Mouse (Mus musculus) kidney, embryonic 15.5 days (tissue): ENCODE data around the gene Tbata. TPM values are rescaled to one million over a fixed set of nuclear protein-coding genes. Genes with fewer than 3 reads are reported as not detected.
A peak's percentile ranks its signal among the peaks of the same experiment; 100 is the strongest.

Experiments
- ATAC-seq: fragments of 200-750 bp; cut with Nextera tagmentation; replicated peaks from 2 replicates; pipeline ENCODE4 v1.8.0; 2017; ENCODE audit warnings: moderate TSS enrichment; ENCODE audit not compliant: low FRiP score
- H3K27ac ChIP-seq: fragments of 300-500 bp; sonication (generic); 2 replicates; pipeline ENCODE4 v1.5.1; 2015; ENCODE audit warnings: mild to moderate bottlenecking, inconsistent platforms
- H3K27me3 ChIP-seq: fragments of 300-500 bp; sonication (generic); 2 replicates; pipeline ENCODE4 v1.6.1; 2015; ENCODE audit warnings: inconsistent platforms
- H3K36me3 ChIP-seq: fragments of 300-500 bp; sonication (generic); 2 replicates; pipeline ENCODE4 v1.6.1; 2015; ENCODE audit warnings: inconsistent platforms
- H3K4me1 ChIP-seq: fragments of 300-500 bp; sonication (generic); 2 replicates; pipeline ENCODE4 v1.6.1; 2015; ENCODE audit warnings: inconsistent platforms
- H3K4me2 ChIP-seq: fragments of 300-500 bp; sonication (generic); 2 replicates; pipeline ENCODE4 v1.6.1; 2015; ENCODE audit warnings: moderate library complexity, mild to moderate bottlenecking, inconsistent platforms
- H3K4me3 ChIP-seq: fragments of 300-500 bp; sonication (generic); replicated peaks from 2 replicates; pipeline ENCODE4 v1.5.1; 2015; ENCODE audit warnings: mild to moderate bottlenecking, inconsistent platforms
- H3K9ac ChIP-seq: fragments of 300-500 bp; sonication (generic); 2 replicates; pipeline ENCODE4 v1.6.1; 2015; ENCODE audit warnings: mild to moderate bottlenecking, inconsistent platforms
- H3K9me3 ChIP-seq: fragments of 300-500 bp; sonication (generic); replicated peaks from 2 replicates; pipeline ENCODE4 v1.6.1; 2016; ENCODE audit warnings: inconsistent platforms
- WGBS: fragments of 180-500 bp; shearing (Covaris S2); methylation state at CpG from one replicate; pipeline ENCODE4 v1.1.7; 2015; ENCODE audit warnings: mixed read lengths; 5-methylcytosine and 5-hydroxymethylcytosine counted together
- microRNA-seq: library from miRNA; unstranded; fragments of <30 nt; microRNA quantifications from one replicate; pipeline ENCODE4, GENCODE M21; 2016
- polyA plus RNA-seq: library from polyadenylated mRNA; unstranded; fragments of >200 nt; fragmentation: Nextera tagmentation; extraction: Ambion mirVana; gene quantifications from 2 replicates; pipeline ENCODE4 v1.2.1, GENCODE M21; 2015

The Tbata gene
- polyA plus RNA-seq, 1 experiment from 2014 or later: 0.23 TPM

DNA sequence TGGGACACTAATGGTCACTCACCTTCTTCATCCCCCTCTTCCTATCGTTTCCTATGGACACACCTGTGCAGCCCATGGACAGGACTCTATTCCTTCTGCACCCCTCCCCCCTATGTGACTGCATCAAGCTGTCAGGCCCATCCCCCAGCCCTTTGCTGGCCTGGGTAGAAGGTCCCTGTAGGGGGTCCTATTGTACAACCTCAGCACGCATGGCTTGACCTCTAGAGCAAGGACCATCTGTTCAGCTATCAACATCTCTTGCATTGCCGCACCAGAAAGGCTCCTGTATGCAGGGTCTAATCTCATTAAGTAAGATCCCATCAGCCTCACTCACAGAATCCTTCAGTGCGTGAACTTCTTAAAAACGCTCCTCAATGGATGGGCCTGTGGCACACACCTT lies 53.9 kb downstream of the Tbata start:
- no peak overlapping the region for H3K4me3 ChIP-seq
- H3K9me3 ChIP-seq: no peaks in the 10 kb centered on the region
- 79% methylated on average over 5 of the region's 5 CpGs for WGBS
- H3K27me3 ChIP-seq: no peaks in the 10 kb centered on the region
- ATAC-seq: no peak
- peaks cover 10% of the 10 kb centered on the region; the same call in 1 of the 2 replicates for H3K4me1 ChIP-seq
- no peaks in the 10 kb centered on the region for H3K36me3 ChIP-seq
- H3K27ac ChIP-seq: no peak overlapping the region
- H3K9ac ChIP-seq: no peak overlapping the region
- H3K4me2 ChIP-seq: no peak overlapping the region

DNA sequence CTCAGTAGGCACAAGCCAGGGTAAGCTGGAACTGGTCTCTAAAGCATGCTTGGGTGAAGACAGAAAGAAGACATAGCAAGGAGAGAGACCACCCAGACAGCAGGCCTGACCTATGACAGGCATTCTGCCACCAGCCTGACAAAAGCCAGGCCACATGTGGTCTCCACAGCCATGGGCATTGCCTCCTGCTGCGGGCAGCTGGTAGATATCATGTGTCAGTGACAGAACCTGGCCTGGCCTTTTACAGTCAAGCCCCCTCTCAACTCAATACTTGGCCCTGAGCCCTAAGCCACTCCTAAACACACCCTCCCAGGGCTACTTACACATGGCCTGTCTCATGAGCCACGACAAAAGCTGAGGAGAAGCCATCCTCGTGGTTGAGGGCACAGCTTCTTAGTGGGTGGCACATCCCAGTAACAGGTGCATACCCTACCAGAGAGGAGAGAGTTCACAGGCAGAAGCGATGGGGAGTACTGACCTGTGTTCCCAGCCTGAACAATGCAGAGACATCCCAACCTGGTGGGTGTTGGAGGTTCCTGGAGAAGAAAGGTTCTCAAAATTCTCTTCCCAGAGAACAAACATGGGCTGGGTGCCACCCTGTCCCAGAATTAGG lies 55.1 kb downstream of the Tbata start:
- Histone ChIP-seq H3K4me1 (peaks cover 5% of the 10 kb centered on the region; the same call in 1 of the 2 replicates), H3K27ac (no peak overlapping the region), H3K9me3 (no peaks in the 10 kb centered on the region), H3K27me3 (no peaks in the 10 kb centered on the region), H3K36me3 (no peaks in the 10 kb centered on the region), H3K9ac (no peak overlapping the region), H3K4me2 (no peak overlapping the region), H3K4me3 (no peak overlapping the region)
- 41% methylated on average over 4 of the region's 4 CpGs for WGBS
- ATAC-seq: peak; percentile 35; the same call in 1 of the 2 replicates

DNA sequence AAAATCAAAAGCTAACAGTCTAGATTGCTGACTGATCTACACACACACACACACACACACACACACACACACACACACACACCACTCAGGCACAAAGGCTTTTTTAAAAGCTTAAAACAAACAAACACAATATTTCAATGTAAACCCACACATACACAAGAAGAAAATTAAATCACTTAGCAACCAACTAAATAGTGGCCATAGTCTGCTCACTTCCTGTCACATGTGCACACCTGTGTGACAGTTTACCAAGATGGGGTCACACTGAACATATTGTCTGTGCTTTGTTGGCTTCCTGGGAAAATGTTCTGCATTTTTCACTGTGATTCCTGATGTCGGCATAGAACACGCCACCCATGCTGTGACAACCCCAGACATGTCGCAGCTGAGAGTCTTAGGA lies 60.0 kb downstream of the Tbata start:
- Histone ChIP-seq H3K27ac (no peak overlapping the region), H3K36me3 (no peaks in the 10 kb centered on the region), H3K27me3 (no peaks in the 10 kb centered on the region), H3K9ac (no peak overlapping the region), H3K4me2 (no peak overlapping the region), H3K9me3 (no peaks in the 10 kb centered on the region), H3K4me3 (no peak overlapping the region), H3K4me1 (peaks cover 3% of the 10 kb centered on the region; the same call in 1 of the 2 replicates)
- ATAC-seq: no peak
- 79% methylated on average over 3 of the region's 3 CpGs for WGBS

DNA sequence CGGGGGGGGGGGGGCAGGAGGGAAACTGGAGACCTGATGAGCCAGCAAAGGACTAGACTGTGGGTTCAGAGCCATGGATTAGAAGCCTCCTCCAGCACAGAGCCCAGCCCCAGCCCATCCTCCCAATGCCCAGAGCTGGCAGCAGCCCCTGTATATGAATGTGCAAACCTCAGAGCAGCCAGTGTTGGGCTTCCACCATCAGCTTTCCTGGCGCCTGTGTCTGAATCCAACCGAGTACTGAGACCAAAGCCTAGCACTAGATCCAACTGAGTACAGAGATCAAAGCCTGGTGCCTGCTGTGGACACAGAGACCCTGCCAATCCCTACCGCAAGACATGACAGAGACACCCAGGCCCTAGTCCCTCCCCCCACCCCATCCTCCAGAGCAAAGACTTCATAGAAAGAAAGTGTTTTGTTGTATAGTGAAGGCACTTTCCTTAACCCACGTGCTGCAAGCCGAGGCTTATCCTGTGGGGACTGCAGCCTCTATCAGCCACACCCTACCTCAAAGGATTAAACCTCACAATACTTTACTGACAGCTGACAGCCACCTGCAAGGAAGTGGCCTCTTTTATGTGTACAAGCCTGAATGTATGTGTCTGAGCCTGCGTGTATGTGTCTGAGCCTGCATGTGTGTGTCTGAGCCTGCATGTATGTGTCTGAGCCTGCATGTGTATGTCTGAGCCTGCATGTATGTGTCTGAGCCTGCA lies 61.3 kb downstream of the Tbata start:
- Histone ChIP-seq H3K36me3 (no peaks in the 10 kb centered on the region), H3K27ac (no peak overlapping the region), H3K9me3 (no peaks in the 10 kb centered on the region), H3K4me1 (0 out of 2 replicates have a peak, but pooled peaks cover 3% of the 10 kb centered on the region), H3K9ac (no peak overlapping the region), H3K4me3 (no peak overlapping the region), H3K4me2 (no peak overlapping the region), H3K27me3 (no peaks in the 10 kb centered on the region)
- ATAC-seq: no peak
- 48% methylated on average over 7 of the region's 7 CpGs for WGBS

DNA sequence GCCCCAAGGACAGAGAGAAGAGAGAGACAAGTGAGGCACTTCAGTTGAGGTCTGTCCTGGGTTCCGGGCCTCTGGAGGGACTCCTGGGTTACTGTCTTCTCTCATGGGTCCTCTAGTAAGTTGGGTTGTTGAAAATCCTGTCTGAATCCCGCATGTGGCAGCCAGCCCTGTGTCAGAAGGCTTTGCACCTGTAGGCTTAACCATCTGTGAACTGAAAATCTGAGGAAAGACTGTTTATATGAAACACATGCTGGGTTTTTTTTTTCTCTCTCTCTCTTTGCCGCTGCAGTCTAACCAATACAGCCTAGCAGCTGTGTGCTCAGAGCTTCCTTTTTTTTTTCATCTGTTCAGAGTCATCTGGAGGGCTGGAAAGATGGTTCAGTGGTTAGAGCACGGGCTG lies 62.6 kb downstream of the Tbata start:
- 87% methylated on average over 4 of the region's 4 CpGs for WGBS
- Histone ChIP-seq H3K4me2 (no peak overlapping the region), H3K9ac (no peak overlapping the region), H3K4me3 (no peak overlapping the region), H3K4me1 (0 out of 2 replicates have a peak, but pooled peaks cover 3% of the 10 kb centered on the region), H3K27me3 (no peaks in the 10 kb centered on the region), H3K27ac (no peak overlapping the region), H3K36me3 (no peaks in the 10 kb centered on the region), H3K9me3 (no peaks in the 10 kb centered on the region)
- no peak for ATAC-seq

DNA sequence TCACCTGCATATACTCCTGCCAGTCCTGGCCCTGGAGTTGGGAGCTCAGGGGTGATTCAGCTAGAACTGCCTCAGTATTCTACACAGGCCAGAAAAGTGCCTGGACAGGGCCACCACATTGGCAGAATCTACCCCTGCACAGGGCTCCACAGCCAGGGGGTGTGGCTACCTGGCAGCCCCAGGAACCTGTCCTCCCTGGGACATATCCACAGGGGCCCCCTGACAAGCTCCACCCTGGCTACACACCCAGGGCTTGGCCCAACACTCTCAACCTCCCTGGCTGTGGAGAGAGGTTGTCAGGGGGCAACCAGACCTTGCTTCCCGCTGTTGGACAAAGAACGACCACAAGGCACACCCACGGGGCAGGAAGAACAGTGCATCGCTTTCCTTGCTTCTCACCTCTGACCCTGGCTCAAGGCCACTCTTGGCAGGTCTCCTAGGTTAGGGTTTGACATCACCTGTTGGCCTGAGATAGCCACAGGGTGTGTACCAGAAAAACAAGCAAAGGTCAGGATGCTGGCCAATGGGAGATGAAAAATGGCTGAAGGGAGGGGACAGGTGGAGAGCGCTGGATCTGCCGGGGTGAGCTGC lies 64.0 kb downstream of the Tbata start:
- Histone ChIP-seq H3K9me3 (no peaks in the 10 kb centered on the region), H3K4me1 (0 out of 2 replicates have a peak, but pooled peaks cover 3% of the 10 kb centered on the region), H3K27ac (no peak overlapping the region), H3K9ac (no peak overlapping the region), H3K4me3 (no peak overlapping the region), H3K4me2 (no peak overlapping the region), H3K36me3 (no peaks in the 10 kb centered on the region), H3K27me3 (no peaks in the 10 kb centered on the region)
- WGBS: 91% methylated on average over 6 of the region's 6 CpGs
- ATAC-seq: no peak

DNA sequence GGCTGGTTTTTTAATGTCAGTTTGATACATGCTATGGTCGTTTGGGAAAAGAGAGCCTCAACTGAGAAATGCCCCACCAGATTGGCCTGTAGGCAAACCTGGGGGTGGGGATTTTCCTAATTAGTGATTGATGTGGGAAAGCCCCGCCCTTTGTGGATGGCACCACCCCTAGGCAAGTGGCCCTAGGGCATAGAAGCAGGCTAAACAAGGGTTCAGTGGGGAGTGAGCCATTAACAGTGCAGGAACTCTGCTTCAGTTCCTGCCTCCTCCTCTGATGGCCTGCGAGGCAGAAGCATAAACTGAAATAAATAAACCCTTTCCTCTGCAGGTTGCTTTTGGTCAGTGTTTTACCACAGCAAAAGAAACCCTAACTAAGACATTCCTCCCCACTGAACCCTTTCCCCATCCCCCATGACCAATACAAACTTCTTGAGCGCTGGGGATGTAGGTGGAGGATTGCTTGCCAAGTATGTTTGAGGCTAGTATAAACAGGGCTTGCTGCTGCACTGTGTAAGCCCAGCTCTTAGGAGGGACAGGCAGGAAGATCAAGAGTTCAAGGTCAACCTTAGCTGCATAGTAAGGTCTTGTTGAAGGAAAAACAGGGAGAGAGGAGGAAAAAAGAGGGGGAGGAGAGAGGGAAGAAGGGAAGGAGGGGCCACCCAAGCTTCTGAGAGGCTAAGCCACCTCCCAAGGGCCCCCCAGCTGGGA lies 65.1 kb downstream of the Tbata start:
- no peak for ATAC-seq
- H3K4me1 ChIP-seq: 0 out of 2 replicates have a peak, but pooled peaks cover 3% of the 10 kb centered on the region
- no peaks in the 10 kb centered on the region for H3K27me3 ChIP-seq
- H3K9me3 ChIP-seq: no peaks in the 10 kb centered on the region
- no peak overlapping the region for H3K9ac ChIP-seq
- 43% methylated on average over 4 of the region's 4 CpGs for whole genome bisulfite sequencing
- no peaks in the 10 kb centered on the region for H3K36me3 ChIP-seq
- no peak overlapping the region for H3K27ac ChIP-seq
- no peak overlapping the region for H3K4me3 ChIP-seq
- H3K4me2 ChIP-seq: no peak overlapping the region

DNA sequence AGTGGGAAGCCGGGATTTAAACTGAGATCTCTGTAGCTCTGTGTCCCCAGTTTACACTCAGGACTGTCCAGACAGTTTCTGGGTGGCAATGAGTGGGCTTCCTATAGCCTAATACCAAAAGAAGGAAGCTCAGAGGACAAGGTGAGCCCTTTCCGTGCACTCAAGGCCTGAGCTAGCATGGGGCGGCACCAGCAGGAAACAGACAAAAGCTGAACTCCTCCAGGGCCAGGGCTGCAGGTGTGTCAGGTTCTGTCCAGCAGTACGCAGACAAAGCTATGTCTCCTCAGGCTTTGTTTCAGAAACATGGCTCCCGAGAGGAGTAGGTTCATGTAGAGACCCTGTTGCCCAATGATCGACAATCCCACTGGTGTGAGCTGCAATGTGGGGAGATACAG lies 65.6 kb downstream of the Tbata start:
- H3K4me2 ChIP-seq: no peak overlapping the region
- no peak overlapping the region for H3K4me3 ChIP-seq
- H3K4me1 ChIP-seq: 0 out of 2 replicates have a peak, but pooled peaks cover 3% of the 10 kb centered on the region
- no peak overlapping the region for H3K27ac ChIP-seq
- 73% methylated on average over 6 of the region's 6 CpGs for WGBS
- H3K27me3 ChIP-seq: no peaks in the 10 kb centered on the region
- no peaks in the 10 kb centered on the region for H3K36me3 ChIP-seq
- no peak overlapping the region for H3K9ac ChIP-seq
- ATAC-seq: no peak
- H3K9me3 ChIP-seq: no peaks in the 10 kb centered on the region

Small RNAs within 50 kb of the gene (microRNA-seq; reads per million reads assigned to microRNA genes)
- gene Gm44308: not detected

Other genes with a start within 250 kb of the Tbata start
- gene Pcbd1, start 82.6 kb upstream of the Tbata start, polyA plus RNA-seq: 144 and 153 TPM in 2 replicates
- gene Sgpl1, start 24.3 kb upstream of the Tbata start, polyA plus RNA-seq: 62.9 and 63.4 TPM in 2 replicates
- gene Adamts14, start 101.5 kb downstream of the Tbata start, polyA plus RNA-seq: 1.3 and 1.9 TPM in 2 replicates
- not detected in 2 replicates for gene Prf1, start 125.9 kb downstream of the Tbata start, polyA plus RNA-seq
- gene Pald1, start 211.6 kb downstream of the Tbata start, polyA plus RNA-seq: 33.5 and 37.3 TPM in 2 replicates
- 0.38 and 0.42 TPM in 2 replicates for gene Nodal, start 246.0 kb downstream of the Tbata start, polyA plus RNA-seq